Mouse (Mus musculus) megakaryocyte, embryonic 14.5 days (primary cell): ENCODE measurements at regions not wholly inside any gene's neighbourhood (a gene's known extent, or its start where the extent isn't known, plus 50 kb on each side); places are given as distances from the start of the nearest gene placed in this dataset.

ENCODE experiments used
- FLI1 ChIP-seq: IDR thresholded peaks from 2 replicates; pipeline ENCODE4 v1.6.1; 2012; ENCODE audit warnings: low read length, inconsistent platforms, mixed read lengths
- GATA1 ChIP-seq: IDR thresholded peaks from 3 replicates; pipeline ENCODE4 v1.6.1; 2012; ENCODE audit warnings: mixed read lengths, low read length, inconsistent platforms, borderline replicate concordance

DNA sequence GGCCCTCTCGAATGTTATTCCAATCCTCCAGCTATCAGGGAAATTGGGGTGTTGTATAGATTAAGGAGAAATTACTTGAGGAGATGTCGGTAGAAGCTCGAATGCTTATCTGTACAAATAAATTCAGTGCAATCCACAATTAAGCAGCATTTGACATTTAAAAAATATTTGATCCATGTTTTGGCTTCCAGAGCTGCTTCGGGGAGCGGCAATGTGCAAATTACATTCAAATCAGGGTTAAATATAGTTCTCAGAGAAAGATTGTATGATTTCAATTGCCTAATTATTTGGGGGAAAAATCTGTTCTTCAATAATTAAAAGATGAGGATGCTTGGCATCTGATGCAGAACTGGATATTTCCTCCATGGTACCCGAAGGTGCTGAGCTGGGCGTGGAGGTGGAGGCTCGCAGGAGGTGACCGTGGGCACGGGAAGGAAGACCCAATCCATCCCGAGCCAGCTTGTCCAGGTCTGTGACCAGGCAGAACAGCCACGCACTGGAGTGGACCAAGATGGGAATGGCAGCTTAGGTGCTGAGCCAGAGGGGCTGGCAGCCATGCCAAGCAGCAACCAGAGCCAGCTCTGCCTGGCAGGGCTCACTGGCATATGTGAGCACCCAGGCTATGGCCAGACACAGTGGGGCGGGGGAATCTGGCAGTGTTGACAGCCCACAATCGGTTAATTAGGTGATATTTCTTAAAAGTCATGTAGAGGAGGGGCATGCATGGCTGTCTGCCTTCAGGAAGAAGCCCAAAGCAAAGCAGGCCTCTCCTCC is 117.5 kb downstream of the Kif26a start:
- no peak for TF ChIP-seq FLI1
- no peak for TF ChIP-seq GATA1
